Mouse (Mus musculus) small intestine, adult 2 months (tissue): ENCODE data around the gene Nup214.

Experiments used
- CTCF ChIP-seq: fragments of 200-500 bp; IDR thresholded peaks from 2 replicates; pipeline ENCODE4 v1.5.1; 2012; ENCODE audit warnings: low read depth, mild to moderate bottlenecking, control low read depth, inconsistent platforms, low read length, moderate library complexity, mixed read lengths; ENCODE audit not compliant: insufficient replicate concordance, insufficient read length; ENCODE audit errors: extremely low read depth
- POLR2A ChIP-seq: fragments of 200-500 bp; IDR thresholded peaks from 2 replicates; pipeline ENCODE4 v1.6.1; 2012; ENCODE audit warnings: low read depth, mild to moderate bottlenecking, control low read depth, inconsistent platforms, low read length, moderate library complexity

GRCm38 (mm10) chr2:32096122-32096420 lies 121.8 kb downstream of the Nup214 start:
- TF ChIP-seq CTCF (no peak), POLR2A (no peak)
